Mouse (Mus musculus): ENCODE data around the gene Atp1a3. TPM values are rescaled to one million over a fixed set of nuclear protein-coding genes. Genes with fewer than 3 reads are reported as not detected.
"Not testable (repeated sequence)": the region's sequence is repeated elsewhere in the genome, so short reads cannot be mapped to it uniquely, and the experiment has no call there.

Gene Atp1a3
- under 1 TPM; 0.65 to 0.92 TPM for polyA plus RNA-seq (2017; shearing (Covaris generic))

DNA sequence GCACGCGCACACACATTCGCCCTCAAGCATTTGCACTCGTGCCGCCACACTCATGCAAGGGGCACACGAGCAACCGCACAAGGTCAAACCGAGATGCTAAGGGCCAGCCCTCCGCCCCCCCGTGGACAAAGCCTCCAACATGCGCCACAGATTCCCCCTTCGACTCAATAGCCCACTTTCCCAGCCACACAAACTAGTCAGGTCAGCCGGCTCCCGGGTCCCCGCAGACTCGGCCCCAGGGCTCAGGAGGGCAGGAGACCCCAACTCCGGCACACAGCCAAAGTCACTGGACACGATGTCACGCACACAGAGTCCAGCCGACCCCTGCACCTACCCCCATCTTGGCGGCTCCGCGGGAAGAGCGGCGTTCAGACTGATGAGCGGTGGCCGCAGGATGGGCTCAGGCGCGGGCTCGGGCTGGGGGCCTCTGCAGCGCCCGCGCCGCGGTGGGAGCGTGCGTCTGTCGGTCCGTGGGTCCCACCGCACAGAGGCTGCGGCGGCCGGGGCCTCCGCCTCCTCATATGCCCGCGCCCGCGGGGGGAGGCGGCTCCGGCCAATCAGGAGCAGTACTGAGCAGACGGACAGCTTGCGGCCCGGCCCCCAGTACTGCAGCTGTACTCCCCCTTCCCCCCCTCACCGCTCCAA is at the start of gene Atp1a3:
Gene Atp1a3, minus strand, starts transcription at position 538 of the 645 bp plus-strand sequence.
- no peak for ATAC-seq

DNA sequence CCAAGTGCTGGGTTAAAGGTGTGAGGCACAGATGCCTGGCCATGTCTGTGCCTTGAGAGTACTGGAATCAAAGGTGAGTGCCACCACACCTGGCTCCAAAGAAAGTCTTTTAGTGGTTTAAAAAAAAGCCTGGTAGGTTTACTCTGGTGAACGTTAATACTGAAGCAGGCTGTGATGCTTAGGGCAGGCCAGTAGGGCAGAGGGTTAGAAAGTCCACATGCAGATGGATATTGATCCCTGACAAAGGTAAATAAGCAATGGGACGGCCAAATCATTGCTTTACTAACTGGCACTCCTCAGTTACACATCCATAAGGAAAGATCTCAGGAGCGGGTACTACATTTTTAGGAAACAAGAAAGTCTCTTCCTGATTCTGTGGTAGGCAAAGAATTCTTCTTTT is 46.8 kb upstream of the Atp1a3 start:
- no peak for ATAC-seq

DNA sequence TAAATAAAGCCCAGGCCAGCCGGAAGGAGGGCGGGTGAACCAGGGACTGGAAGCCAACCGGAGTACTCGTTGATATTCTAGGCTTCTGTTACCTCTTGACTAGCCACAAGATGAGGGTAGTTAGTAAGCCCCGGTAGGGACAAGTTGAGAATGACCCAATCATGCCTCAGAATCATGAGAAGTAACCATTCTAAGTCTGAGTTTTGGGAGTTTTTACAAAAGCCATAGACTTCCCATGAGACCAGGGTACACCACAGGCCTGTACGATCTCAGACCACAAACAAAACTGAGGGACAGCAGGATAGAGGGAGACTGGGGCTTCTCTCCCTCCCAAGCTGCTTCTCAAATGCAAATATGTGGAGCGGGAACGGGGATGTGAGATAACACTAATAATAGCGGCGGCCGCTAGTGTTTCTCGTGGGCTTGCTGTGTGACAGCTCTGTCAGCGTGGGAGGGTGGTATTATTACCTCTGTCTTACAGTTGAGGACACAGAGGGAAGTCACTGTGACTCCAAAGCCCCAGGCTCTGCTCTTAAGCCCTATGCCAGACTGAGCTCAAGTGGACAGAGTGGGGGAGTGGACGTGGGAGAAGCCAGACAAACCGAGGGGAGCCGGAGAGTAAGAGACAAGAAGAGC is 43.7 kb upstream of the Atp1a3 start:
- no peak for ATAC-seq

DNA sequence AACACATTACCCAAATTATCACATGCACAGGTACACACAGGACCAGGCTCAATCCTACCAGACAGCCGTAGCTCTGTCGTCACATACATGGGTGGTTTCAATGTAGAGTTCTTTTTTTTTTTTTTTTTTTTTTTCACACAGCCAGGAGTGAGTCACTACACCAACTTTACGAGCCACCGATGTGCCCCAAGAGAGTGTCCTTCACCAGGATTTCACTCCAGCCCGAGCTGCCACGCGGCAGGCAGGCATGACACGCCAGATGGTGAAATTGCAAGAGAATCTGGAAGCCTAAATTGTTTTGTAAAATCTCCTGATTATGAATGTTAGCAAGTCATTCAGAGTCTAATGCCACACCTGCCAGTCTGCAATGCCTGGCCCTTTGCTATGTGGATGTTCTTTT is 41.6 kb upstream of the Atp1a3 start:
- ATAC-seq = no peak

DNA sequence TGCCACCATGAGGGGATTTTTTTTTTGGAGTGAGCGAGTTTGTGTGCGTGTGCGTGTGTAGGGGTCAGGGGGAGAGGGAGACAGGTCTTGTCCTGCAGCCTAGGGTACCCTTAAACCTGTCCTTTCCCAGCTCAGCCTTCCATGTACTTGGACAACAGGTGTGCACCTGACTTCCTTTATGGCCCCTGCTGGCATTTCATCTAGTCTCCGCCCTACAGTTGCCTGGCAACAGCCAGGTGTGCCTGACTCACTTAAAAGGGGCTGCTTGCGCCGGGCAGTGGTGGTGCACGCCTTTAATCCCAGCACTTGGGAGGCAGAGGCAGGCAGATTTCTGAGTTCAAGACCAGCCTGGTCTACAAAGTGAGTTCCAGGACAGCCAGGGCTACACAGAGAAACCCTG is 38.8 kb upstream of the Atp1a3 start:
- ATAC-seq = not testable (repeated sequence)

DNA sequence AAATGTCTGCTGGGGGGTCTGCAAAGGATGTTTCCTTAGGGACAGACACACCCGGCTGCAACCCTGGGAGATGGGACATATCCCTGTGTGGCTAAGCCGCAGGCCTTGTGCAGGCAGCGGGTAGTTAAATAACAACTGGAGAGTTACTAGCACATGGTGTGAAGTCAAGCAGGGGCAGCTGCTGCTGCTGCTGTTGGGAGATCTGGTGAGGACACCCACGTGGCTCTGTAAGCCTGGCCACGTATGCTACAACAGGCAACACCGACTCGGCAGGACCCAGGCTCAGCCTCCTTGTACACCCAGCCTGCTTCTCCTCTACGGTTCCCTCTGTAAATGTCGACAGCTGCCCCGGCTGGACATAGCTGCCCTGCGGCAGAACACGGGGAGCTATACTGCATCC is 36.2 kb upstream of the Atp1a3 start:
- no peak for ATAC-seq

DNA sequence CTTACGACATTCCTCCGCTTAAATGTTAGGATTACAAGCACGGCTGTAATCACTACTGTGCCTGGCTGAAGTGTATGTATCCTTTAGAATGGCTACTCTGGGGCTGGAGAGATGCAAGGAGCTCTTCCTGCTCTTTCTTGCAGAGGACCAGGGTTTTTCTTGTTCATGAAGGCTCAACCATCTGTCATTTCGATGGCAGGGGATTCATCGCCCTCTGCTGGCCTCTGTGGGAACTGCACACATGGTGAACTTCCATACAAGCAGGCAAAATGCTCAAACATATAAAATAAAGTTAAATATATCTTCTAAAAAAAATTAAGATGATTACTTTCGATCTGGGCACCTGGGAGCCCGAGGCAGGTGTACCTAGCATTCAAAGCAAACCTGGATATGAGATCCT is 30.2 kb upstream of the Atp1a3 start:
- no peak for ATAC-seq

DNA sequence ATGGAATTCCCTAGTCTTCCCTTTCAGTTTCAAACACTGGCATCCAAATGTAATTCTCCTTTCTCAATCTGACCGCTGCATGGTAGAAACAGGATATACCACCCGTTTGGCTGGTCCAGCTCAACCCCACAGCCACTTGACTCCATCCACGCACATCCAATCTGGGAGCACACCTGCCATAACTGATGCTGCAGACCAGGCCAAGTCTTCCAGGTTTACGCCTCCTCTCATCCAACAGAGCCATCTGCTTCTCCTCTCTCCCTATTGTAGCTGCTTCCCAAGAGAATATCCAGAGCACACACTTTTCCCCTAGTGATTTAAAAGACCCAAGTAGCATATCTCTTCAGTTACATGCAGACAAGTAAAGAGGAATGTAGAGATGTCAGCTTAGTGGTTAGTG is 29.0 kb upstream of the Atp1a3 start:
- no peak for ATAC-seq

DNA sequence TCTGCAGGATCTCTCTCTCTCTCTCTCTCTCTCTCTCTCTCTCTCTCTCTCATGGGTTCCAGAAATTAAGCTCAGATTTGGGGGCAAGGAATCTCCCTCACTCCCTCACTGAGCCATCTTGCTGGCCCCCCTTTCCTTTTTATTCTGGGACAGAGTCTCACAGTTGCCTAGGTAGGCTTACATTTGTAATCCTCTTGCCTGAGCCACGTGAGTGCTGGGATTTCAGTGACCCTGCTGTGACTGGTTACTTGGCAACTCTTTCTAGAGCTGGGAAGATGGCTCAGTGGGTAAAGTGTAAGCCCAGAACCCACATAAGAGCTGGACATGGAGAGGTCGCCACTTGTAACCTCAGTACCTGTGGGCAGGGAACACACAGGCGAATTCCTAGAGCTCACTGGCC is 25.8 kb upstream of the Atp1a3 start:
- no peak for ATAC-seq

DNA sequence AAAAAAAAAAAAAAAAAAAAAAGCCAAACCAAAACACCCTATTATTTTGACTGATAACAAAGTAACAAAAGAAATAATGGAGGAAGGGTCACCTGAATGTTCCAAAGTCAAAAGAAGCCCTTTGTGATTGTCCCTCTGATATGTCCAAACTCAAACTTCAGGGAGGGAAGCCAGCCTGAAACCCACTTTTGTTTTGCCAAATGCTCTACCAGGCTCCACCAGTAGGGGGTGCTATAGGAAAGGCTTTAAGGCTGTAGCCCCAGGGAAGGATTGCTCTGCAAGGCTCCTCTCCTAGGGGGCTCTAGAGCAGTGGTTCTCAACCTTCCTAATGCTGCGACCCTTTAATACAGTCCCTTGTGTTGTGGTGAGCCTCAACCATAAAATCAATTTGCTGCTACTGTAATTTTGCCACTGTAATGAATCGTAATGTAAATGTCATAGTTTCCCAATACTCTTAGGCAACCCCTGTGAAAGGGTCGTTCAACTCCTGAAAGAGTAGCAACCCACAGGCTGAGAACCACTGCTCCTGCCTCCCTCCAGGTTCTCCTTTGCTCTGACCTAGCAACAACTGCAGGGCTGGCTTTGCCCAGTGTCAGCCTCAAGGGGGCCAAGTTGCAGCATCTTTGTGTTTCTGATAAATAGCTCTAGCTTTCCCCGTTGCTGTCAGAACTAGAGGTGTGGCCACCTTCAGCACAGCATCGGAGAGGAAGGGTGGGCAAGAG is 24.4 kb upstream of the Atp1a3 start:
- no peak for ATAC-seq

DNA sequence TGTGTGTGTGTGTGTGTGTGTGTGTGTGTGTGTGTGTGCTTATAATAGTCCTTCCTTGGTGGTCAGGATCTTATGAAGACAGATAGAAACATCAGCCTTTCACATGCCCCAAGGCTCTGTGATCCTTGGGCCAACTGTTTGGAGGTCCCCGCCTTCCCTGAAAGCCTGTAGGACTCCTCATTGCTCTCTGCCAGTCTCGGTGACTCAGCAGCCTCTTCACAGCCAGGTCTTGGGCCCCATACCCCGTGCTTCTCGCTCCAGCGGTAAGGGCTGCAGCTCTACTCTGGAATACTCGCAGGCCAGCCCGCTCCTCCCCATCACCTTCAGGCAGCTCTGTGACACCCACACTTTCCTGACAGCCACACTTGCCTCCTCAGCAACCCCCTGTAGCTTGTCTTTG is 20.7 kb upstream of the Atp1a3 start:
- ATAC-seq = no peak

DNA sequence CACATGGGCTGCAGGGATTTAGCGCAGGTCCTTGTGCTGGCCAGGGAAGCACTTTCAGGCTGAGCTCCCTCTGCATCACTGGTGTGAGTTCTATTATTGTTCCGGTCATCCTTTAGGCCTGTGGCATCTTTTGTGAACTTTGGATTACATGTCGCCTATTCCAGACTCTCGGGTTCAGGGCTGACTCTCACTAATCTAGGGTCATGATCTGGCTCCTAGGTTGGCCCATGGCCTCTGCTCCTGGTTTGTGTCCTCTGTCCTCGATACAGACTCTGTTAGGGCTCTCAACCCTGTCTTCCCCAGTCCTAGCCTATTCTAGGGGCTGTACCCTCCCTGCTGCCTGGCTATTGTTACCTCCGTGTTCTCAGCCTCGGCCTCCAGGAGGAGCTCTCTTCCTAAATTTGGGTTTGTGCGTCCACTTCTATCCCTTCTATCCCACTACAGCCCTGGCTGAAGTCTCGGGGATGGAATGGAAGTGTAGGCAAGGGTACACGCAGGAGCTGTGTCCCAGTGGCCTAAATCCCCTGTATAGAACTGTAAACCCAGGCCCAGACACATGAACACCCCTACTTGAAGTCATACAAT is 20.2 kb upstream of the Atp1a3 start:
- no peak for ATAC-seq

DNA sequence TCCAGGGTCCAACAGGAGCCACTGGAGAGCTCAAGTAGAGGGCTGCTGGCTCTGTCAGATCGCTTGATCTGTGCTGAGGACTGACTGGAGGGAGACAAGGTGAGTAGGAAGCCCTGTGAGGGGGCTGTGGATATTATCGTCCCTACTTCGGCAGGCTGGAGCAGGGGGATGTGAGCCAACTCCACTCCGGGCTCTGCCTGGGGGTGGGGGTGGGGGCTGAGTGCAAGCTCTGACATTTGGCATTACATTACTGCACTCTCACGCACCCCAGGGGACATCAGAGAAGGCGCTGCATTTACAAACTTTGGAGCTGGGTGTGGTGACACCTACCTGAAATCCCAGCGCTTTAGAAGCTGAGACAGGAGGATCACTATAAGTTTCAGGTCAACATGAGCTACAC is 5.8 kb upstream of the Atp1a3 start:
- no peak for ATAC-seq

DNA sequence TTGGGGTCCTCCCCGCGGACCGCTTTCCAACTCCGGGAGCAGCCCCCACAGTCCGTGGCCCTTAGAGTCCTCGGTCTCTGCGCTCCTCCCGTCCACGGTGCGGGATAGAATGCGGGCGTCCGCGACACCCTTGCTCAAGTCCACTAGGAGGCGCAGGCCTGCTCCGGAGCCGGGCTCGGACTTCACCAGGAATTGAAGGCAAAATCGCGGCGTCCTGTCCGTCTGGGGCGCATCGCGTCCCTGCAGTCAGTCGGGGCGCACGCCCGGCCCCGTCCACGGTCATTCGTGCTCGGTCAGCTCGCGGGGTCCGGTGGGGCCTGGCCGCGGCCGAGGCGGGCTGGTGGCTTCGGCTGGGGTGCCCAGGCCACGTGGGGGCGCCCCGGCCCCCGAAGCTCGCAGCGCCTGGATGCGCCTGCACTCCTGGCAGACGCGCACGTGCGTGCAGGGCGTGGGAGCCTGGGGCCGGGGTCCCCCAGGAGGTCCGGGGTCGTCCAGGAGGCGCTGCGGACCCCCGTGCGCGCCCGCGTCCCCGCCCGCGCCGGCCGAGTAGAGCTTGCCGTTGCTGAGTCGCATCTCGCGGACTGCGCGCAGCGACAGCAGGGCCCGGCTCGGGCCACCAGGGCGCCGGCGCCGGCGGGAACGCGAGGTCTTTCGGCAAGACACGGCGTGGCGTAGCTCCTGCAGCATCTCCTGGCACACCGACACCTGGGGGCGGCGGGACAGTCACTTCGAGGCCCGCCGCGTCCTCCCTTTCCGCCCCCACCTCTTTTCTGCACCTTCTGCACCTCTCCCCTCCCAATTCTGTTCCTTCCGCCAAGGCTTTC is 4.5 kb upstream of the Atp1a3 start:
- no peak for ATAC-seq

DNA sequence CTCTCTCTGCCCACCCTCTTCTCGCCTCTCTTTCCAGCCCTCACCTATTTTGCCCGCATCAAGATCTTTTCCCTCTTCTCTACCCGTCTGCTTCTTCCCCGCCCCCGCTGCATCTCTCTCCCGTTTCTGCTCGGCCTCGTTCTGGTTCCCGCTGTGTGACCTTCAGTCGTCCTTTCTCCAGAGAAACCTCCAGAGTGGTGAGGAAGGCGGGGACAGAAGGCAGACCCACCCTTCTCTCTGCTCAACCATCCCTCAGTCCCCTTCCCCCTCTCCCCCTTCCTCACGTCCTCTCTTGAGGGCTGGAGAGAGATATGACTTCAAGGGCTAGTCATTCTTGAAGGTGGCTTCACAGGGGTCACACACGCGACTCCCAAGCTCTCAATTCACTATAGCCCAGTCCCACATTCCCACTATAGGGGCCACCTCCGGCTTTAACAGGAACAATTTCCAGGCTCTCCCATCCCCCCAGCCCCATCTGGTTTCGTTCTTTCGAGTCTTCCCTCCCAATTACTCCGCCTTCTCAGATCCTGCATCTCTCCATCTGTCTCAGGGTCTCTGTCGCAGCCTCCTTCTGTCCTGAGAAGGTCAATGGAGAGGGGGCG is 3.4 kb upstream of the Atp1a3 start:
- no peak for ATAC-seq

DNA sequence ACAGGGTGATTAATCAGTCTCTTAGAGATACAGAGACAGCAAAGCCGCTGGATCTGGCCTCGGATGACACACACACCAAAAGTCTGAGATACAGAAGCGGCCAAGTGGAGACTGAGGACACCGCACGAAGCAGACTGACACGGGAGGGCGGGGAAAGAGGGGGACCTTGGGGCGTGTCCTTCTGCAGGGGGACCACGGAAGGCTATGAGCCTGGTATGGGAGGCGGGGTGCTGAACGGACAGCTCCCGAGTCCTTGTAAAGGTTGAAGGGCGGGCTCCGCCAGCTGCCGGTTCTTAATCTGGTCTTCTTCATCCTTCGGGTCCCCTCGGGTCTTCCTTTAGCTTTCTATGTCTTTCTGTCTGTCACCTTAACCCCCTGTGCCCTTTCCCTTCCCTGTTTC is 2.9 kb upstream of the Atp1a3 start:
- no peak for ATAC-seq

DNA sequence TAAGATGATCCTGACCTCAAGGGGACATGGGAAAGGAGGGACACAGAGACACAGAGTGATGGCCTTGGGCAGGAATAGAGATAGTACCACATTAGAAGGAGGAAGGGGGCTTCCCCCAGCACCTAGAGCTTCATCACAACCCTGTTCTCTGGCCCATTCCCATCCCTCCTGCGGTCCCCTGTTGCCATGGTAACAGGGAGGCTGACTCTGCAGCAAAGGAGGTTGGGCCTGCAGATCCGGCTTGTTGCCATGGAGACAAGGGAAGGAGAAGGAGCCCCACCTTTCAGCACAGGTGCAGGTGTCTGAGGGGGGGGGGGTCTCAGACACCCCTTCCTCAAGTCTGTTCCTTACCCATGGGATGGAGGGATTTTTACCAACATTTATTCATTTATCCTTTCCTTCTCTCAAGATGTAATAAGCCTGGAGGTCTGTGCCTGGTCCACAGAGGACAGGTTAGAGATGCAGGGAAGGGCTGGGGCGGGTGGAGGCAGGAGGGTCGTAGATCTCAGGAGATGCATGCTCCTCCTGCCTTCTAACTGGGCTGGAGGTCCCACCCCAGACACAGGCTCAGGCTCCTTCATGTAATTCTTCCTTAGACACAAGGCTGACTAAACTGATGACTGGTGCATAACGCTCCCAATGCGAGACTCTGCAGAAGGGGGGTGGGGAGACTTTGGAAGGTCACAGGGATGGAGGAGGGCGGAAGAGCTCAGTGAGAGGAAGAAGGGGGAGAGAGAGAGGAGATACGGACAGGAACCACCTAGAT is 2.0 kb upstream of the Atp1a3 start:
- no peak for ATAC-seq

DNA sequence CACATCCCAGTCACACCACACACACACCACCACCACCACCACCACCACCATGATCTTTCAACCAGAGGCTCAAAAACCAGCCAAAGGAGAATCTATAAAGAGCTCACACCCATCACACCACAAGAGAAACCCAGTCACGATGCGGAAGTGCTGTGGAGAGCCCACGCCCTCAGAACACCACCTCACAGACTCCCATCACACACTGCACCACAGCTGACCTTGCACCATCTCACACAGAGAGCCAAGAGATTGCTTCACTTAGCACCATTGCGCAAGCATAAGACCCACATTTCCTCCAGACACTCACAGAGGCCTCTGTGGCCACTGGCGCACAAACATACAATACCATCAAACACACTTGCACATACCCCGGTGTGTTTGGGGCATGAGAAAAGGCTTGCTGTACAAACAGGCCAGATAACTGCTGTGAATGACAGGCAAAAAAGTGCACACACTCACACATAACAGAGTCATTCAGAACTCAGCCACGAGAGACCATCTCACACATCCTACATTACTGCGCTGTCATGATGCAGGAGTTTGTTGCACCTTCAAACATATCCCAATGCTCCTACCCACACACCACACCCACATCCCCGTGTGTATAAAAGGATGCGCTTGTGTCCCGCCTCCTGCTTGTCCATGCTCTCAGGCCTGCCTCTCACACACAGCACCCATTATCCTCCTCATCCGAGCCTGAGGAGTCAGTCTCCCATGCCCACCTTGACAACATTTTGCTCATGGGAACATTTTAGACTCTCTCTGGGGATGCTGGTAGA is 1.0 kb upstream of the Atp1a3 start:
- ATAC-seq = no peak

DNA sequence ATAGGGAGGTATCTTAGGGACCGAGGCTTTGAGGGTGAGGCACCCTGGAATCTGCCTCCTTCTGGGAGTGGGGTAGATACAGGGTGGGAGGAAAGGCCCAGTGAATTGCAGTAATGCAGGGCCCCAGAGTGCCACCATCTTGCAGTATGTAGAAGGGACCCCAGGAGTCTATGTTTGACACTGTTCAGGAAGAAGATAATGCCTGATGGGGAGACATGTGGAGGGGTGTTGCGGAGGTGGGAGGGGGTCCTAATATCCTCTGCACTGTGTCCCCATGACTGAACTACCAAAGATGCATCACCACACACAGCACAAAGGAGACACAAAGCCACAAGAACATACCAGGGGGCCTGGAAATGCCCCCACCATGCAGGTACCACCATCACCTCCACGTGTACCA is 413 bp upstream of the Atp1a3 start:
- ATAC-seq = no peak

DNA sequence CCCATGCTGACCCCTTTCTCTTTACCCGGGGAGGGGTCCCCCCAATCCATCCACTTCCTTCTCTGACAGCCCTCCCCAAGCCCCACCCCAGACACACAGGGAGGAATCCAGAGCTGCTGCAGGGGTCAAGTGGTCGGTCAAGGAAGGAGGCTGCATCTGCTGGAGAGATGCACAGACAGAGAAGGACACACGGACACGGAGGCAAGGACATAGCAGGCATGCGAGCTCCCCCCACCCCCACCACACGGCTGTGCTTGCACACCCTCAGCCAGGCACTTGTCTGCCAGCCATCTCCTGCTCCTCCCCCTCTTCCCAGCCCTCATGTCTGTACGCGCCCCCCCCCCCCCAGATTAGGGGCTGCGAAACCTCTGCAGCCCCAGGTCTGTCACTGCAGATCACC is 952 bp downstream of the Atp1a3 start:
- no peak for ATAC-seq

All from activated CD4-positive, CD25-positive, alpha-beta regulatory T cell, adult 4 months (primary cell).